Mouse (Mus musculus) spleen, postnatal 36 days (tissue): ENCODE measurements around the gene Irs1.

Experiments
- DNase-seq, 2 experiments: peaks; one replicate each; pipeline ENCODE4 v3.0.0; 2022; ENCODE audit warnings: low spot score in 2 of 2, mixed read lengths in 1 of 2

Gene Irs1

GRCm38 (mm10) chr1:82288421-82288990, 2.7 kb downstream of the Irs1 start:
- DNase-seq, result no peak

GRCm38 (mm10) chr1:82287776-82288325, 3.4 kb downstream of the Irs1 start:
- DNase-seq, result no peak

- DNase-seq, result no peak
Observed at GRCm38 (mm10) chr1:82287052-82287775, 4.0 kb downstream of the Irs1 start.

GRCm38 (mm10) chr1:82286190-82287051, 4.8 kb downstream of the Irs1 start:
- DNase-seq, result no peak

GRCm38 (mm10) chr1:82285461-82286189, 5.6 kb downstream of the Irs1 start:
- DNase-seq, result no peak

GRCm38 (mm10) chr1:82284403-82284802, 6.8 kb downstream of the Irs1 start:
- DNase-seq, result no peak

- DNase-seq, result no peak
Observed at GRCm38 (mm10) chr1:82283901-82284301, 7.3 kb downstream of the Irs1 start.

- peak; percentile 76 to 78 for DNase-seq
Observed at GRCm38 (mm10) chr1:82282992-82283611, 8.1 kb downstream of the Irs1 start.

GRCm38 (mm10) chr1:82281823-82282222, 9.4 kb downstream of the Irs1 start:
- DNase-seq, result no peak

GRCm38 (mm10) chr1:82279768-82280167, 11.4 kb downstream of the Irs1 start:
- DNase-seq, result no peak

GRCm38 (mm10) chr1:82274361-82274760, 16.9 kb downstream of the Irs1 start:
- no peak for DNase-seq

GRCm38 (mm10) chr1:82273529-82273928, 17.7 kb downstream of the Irs1 start:
- no peak for DNase-seq

- DNase-seq, result no peak
Observed at GRCm38 (mm10) chr1:82272231-82272630, 19.0 kb downstream of the Irs1 start.

GRCm38 (mm10) chr1:82267547-82267946, 23.7 kb downstream of the Irs1 start:
- no peak for DNase-seq

- DNase-seq, result no peak
Observed at GRCm38 (mm10) chr1:82262331-82262730, 28.9 kb downstream of the Irs1 start.

- no peak for DNase-seq
Observed at GRCm38 (mm10) chr1:82261638-82262037, 29.6 kb downstream of the Irs1 start.

- no peak for DNase-seq
Observed at GRCm38 (mm10) chr1:82261053-82261618, 30.1 kb downstream of the Irs1 start.

- DNase-seq, result no peak
Observed at GRCm38 (mm10) chr1:82260055-82260454, 31.2 kb downstream of the Irs1 start.

GRCm38 (mm10) chr1:82258331-82258730, 32.9 kb downstream of the Irs1 start:
- DNase-seq, result no peak

- DNase-seq, result no peak
Observed at GRCm38 (mm10) chr1:82257457-82257856, 33.8 kb downstream of the Irs1 start.
